Mouse (Mus musculus) thymus, adult 2 months (tissue): ENCODE results near the gene Ppfibp2.

Experiments
- CTCF ChIP-seq: fragments of 200-500 bp; IDR thresholded peaks from 2 replicates; pipeline ENCODE4 v1.5.1; 2012; ENCODE audit warnings: mild to moderate bottlenecking, control low read depth, low read length, moderate library complexity, borderline replicate concordance; ENCODE audit not compliant: control insufficient read depth, poor library complexity, insufficient read depth; ENCODE audit errors: extremely low read depth
- POLR2A ChIP-seq: fragments of 200-500 bp; IDR thresholded peaks from 2 replicates; pipeline ENCODE4 v1.6.1; 2012; ENCODE audit warnings: mild to moderate bottlenecking, low read length, control low read depth, moderate library complexity; ENCODE audit not compliant: control insufficient read depth, poor library complexity, insufficient read depth; ENCODE audit errors: extremely low read depth

GRCm38 (mm10) chr7:107712743-107713142, 117.7 kb downstream of the Ppfibp2 start:
- no peak for TF ChIP-seq CTCF
- no peak for TF ChIP-seq POLR2A
